Mouse (Mus musculus): ENCODE data around the gene Prr30.
A peak's percentile ranks its signal among the peaks of the same experiment; 100 is the strongest.
"Not testable (repeated sequence)": the region's sequence is repeated elsewhere in the genome, so short reads cannot be mapped to it uniquely, and the experiment has no call there.

Gene Prr30

GRCm38 (mm10) chr14:101200230-101200629 is at the start of gene Prr30:
TSS of gene Prr30 (minus strand) at chr14:101200330.
- DNase-seq (ENCODE audit: low read depth, low spot score), result no peak

GRCm38 (mm10) chr14:101246793-101247192 is 46.7 kb upstream of the Prr30 start:
- DNase-seq (ENCODE audit: low read depth, low spot score), result no peak

- DNase-seq (ENCODE audit: low read depth, low spot score), result no peak
Measured at GRCm38 (mm10) chr14:101245706-101246105, 45.6 kb upstream of the Prr30 start.

- not testable (repeated sequence) for DNase-seq (ENCODE audit: low read depth, low spot score)
Measured at GRCm38 (mm10) chr14:101244441-101244840, 44.3 kb upstream of the Prr30 start.

- no peak for DNase-seq (ENCODE audit: low read depth, low spot score)
Measured at GRCm38 (mm10) chr14:101237965-101238364, 37.8 kb upstream of the Prr30 start.

- DNase-seq (ENCODE audit: low read depth, low spot score), result peak; percentile 59
Measured at GRCm38 (mm10) chr14:101229068-101229467, 28.9 kb upstream of the Prr30 start.

- DNase-seq (ENCODE audit: low read depth, low spot score), result no peak
Measured at GRCm38 (mm10) chr14:101222319-101222718, 22.2 kb upstream of the Prr30 start.

GRCm38 (mm10) chr14:101172258-101172657 is 27.9 kb downstream of the Prr30 start:
- DNase-seq (ENCODE audit: low read depth, low spot score), result no peak

Measured in brain, adult 2 months (tissue).